Mouse (Mus musculus) thymus, adult 2 months (tissue): ENCODE results near the gene Tmprss9.

Source experiments
- CTCF ChIP-seq: fragments of 200-500 bp; IDR thresholded peaks from 2 replicates; pipeline ENCODE4 v1.5.1; 2012; ENCODE audit warnings: mild to moderate bottlenecking, control low read depth, low read length, moderate library complexity, borderline replicate concordance; ENCODE audit not compliant: control insufficient read depth, poor library complexity, insufficient read depth; ENCODE audit errors: extremely low read depth
- POLR2A ChIP-seq: fragments of 200-500 bp; IDR thresholded peaks from 2 replicates; pipeline ENCODE4 v1.6.1; 2012; ENCODE audit warnings: mild to moderate bottlenecking, low read length, control low read depth, moderate library complexity; ENCODE audit not compliant: control insufficient read depth, poor library complexity, insufficient read depth; ENCODE audit errors: extremely low read depth

- TF ChIP-seq CTCF (no peak), POLR2A (no peak)
Measured at GRCm38 (mm10) chr10:80858350-80858935, 13.2 kb upstream of the Tmprss9 start.
